Mouse (Mus musculus) cortical plate, adult 2 months (tissue): ENCODE measurements around the gene Krtap9-3.

Source experiments
- CTCF ChIP-seq: fragments of 200-500 bp; IDR thresholded peaks from 2 replicates; pipeline ENCODE4 v1.5.1; 2011; ENCODE audit warnings: mild to moderate bottlenecking, control low read depth, low read length; ENCODE audit not compliant: insufficient read depth; ENCODE audit errors: extremely low read depth
- POLR2A ChIP-seq: fragments of 200-500 bp; IDR thresholded peaks from 2 replicates; pipeline ENCODE4 v1.6.1; 2011; ENCODE audit warnings: mild to moderate bottlenecking, low read length, control low read depth; ENCODE audit not compliant: insufficient read depth; ENCODE audit errors: extremely low read depth

- no peak for TF ChIP-seq CTCF
- no peak for TF ChIP-seq POLR2A
These were observed 11.2 kb upstream of the Krtap9-3 start for GRCm38 (mm10) chr11:99609126-99609525.
